ENCODE assay signal across 22 mouse cellular contexts in genomic region chr3:30361190-30361589, GRCm38 (mm10).
DNase-seq lines count a peak whose midpoint lies in the region; ATAC-seq and TF ChIP-seq lines count a peak whose summit lies in the region.
"Had no signal": no experiment of that assay in that cellular context is flagged by ENCODE, and none has a peak within 500 bp of the region (broad histone marks: within the 10 kb centered on the region; RNA-seq: fewer than 3 reads in every experiment).

No protein-coding gene starts in this region.

- no peaks in the 10 kb centered on the region for H3K36me3 ChIP-seq in lung, postnatal 0 days (ENCODE audit: insufficient read depth, low read length)
- no peaks in the 10 kb centered on the region for H3K36me3 ChIP-seq in limb, embryonic 11.5 days (ENCODE audit: control insufficient read depth, insufficient read depth, low read length)
- H3K36me3 ChIP-seq: hindbrain, embryonic 15.5 days; intestine, embryonic 15.5 days; midbrain, embryonic 13.5 days; stomach, embryonic 15.5 days had no signal

- H3K27me3 ChIP-seq in lung, postnatal 0 days (replicated peaks; ENCODE audit: insufficient read depth, low read length) = no peaks in the 10 kb centered on the region
- no peaks in the 10 kb centered on the region for H3K27me3 ChIP-seq in limb, embryonic 11.5 days (ENCODE audit: control insufficient read depth, insufficient read depth, low read length)
- H3K27me3 ChIP-seq: hindbrain, embryonic 15.5 days; intestine, embryonic 15.5 days; megakaryocyte, embryonic 14.5 days; midbrain, embryonic 13.5 days; stomach, embryonic 15.5 days had no signal

- TF ChIP-seq CTCF in lung, postnatal 0 days (IDR thresholded peaks at IDR 0.05) = no peak

- WGBS in lung, postnatal 0 days = 66% methylated on average over 5 of the region's 5 CpGs
- WGBS in limb, embryonic 11.5 days = 75% methylated on average over 5 of the region's 5 CpGs

- ATAC-seq in lung, postnatal 0 days = no peak
- ATAC-seq in limb, embryonic 11.5 days (ENCODE audit: insufficient number of reproducible peaks, low FRiP score, low TSS enrichment, low read depth) = no peak
- ATAC-seq in frontal cortex, adult (ENCODE audit: low TSS enrichment) = no peak
- ATAC-seq: forebrain, postnatal 0 days; intestine, embryonic 15.5 days; midbrain, embryonic 13.5 days had no signal

- H3K9me3 ChIP-seq in lung, postnatal 0 days (ENCODE audit: low read length) = no peaks in the 10 kb centered on the region
- H3K9me3 ChIP-seq in limb, embryonic 11.5 days (ENCODE audit: control insufficient read depth, low read length) = no peaks in the 10 kb centered on the region
- H3K9me3 ChIP-seq: hindbrain, embryonic 15.5 days; intestine, embryonic 15.5 days; megakaryocyte, embryonic 14.5 days; midbrain, embryonic 13.5 days; stomach, embryonic 15.5 days had no signal

- H3K4me2 ChIP-seq in lung, postnatal 0 days (replicated peaks; ENCODE audit: low read depth, low read length) = no peak overlapping the region
- no peak overlapping the region for H3K4me2 ChIP-seq in limb, embryonic 11.5 days (ENCODE audit: low read depth, severe bottlenecking)
- H3K4me2 ChIP-seq: hindbrain, embryonic 15.5 days; intestine, embryonic 15.5 days; midbrain, embryonic 13.5 days; stomach, embryonic 15.5 days had no signal

- no peak overlapping the region for H3K27ac ChIP-seq in lung, postnatal 0 days (ENCODE audit: low read length)
- 0 out of 2 replicates have a peak overlapping the region, but pooled peaks have one; percentile 55 for H3K27ac ChIP-seq in limb, embryonic 11.5 days (replicated peaks; ENCODE audit: low read depth, low read length)
- H3K27ac ChIP-seq: heart, adult 2 months; hindbrain, embryonic 15.5 days; intestine, embryonic 15.5 days; midbrain, embryonic 13.5 days; stomach, embryonic 15.5 days had no signal

- H3K9ac ChIP-seq in lung, postnatal 0 days (replicated peaks; ENCODE audit: low read depth) = no peak overlapping the region
- no peak overlapping the region for H3K9ac ChIP-seq in limb, embryonic 11.5 days (ENCODE audit: low read length)
- H3K9ac ChIP-seq: forebrain, postnatal 0 days; hindbrain, embryonic 15.5 days; intestine, embryonic 15.5 days; midbrain, embryonic 13.5 days; stomach, embryonic 15.5 days had no signal

- no peak overlapping the region for H3K4me3 ChIP-seq in lung, postnatal 0 days (ENCODE audit: low read depth, low read length)
- H3K4me3 ChIP-seq in limb, embryonic 11.5 days (ENCODE audit: low read depth, low read length) = no peak overlapping the region
- H3K4me3 ChIP-seq: heart, adult 2 months; hindbrain, embryonic 15.5 days; intestine, embryonic 15.5 days; megakaryocyte, embryonic 14.5 days; midbrain, embryonic 13.5 days; stomach, embryonic 15.5 days had no signal

- H3K4me1 ChIP-seq in lung, postnatal 0 days (ENCODE audit: insufficient read depth, low read depth, low read length) = 0 out of 2 replicates have a peak, but pooled peaks cover 2% of the 10 kb centered on the region
- H3K4me1 ChIP-seq in limb, embryonic 11.5 days (ENCODE audit: control insufficient read depth, insufficient read depth, low read length) = peaks cover 21% of the 10 kb centered on the region
- H3K4me1 ChIP-seq: hindbrain, embryonic 15.5 days; intestine, embryonic 15.5 days; megakaryocyte, embryonic 14.5 days had no signal

- DNase-seq in kidney, postnatal 10 days = peak; percentile 23
- DNase-seq in kidney, adult 18-20 months = no peak
- DNase-seq in lung, postnatal 0 days (ENCODE audit: low spot score) = peak; percentile 20
- no peak for DNase-seq in lung, postnatal 25 days (ENCODE audit: low spot score)
- DNase-seq in limb, embryonic 11.5 days (ENCODE audit: low spot score) = no peak
- no peak for DNase-seq in adrenal gland, postnatal 36 days
- DNase-seq: adrenal gland, postnatal 10 days; cerebellum, adult 9-10 months; forebrain, postnatal 0 days; gastrocnemius, postnatal 36 days; heart, adult 2 months; kidney, adult 9 months; layer of hippocampus, adult 9-11 months; lung, adult 2 months; thymus, adult 18-20 months; thymus, postnatal 36 days had no signal

- no peak for TF ChIP-seq EP300 in lung, postnatal 0 days (IDR thresholded peaks at IDR 0.05)

Comparison
In these comparisons a context has a peak if more than half of its experiments do, and no peak if none do; other contexts are left out.
1. DNase-seq: peak in kidney, postnatal 10 days (single experiment) and lung, postnatal 0 days (single experiment); none in kidney, adult 18-20 months (single experiment), lung, postnatal 25 days (single experiment), limb, embryonic 11.5 days (single experiment) and adrenal gland, postnatal 36 days (0 of 2).